Mouse (Mus musculus) kidney, embryonic 15.5 days (tissue): ENCODE results near the gene Gxylt2. TPM values are rescaled to one million over a fixed set of nuclear protein-coding genes. Genes with fewer than 3 reads are reported as not detected.

Source experiments
- ATAC-seq: fragments of 200-750 bp; cut with Nextera tagmentation; replicated peaks from 2 replicates; pipeline ENCODE4 v1.8.0; 2017; ENCODE audit warnings: moderate TSS enrichment; ENCODE audit not compliant: low FRiP score
- H3K27ac ChIP-seq: fragments of 300-500 bp; sonication (generic); 2 replicates; pipeline ENCODE4 v1.5.1; 2015; ENCODE audit warnings: mild to moderate bottlenecking, inconsistent platforms
- H3K27me3 ChIP-seq: fragments of 300-500 bp; sonication (generic); 2 replicates; pipeline ENCODE4 v1.6.1; 2015; ENCODE audit warnings: inconsistent platforms
- H3K36me3 ChIP-seq: fragments of 300-500 bp; sonication (generic); 2 replicates; pipeline ENCODE4 v1.6.1; 2015; ENCODE audit warnings: inconsistent platforms
- H3K4me1 ChIP-seq: fragments of 300-500 bp; sonication (generic); 2 replicates; pipeline ENCODE4 v1.6.1; 2015; ENCODE audit warnings: inconsistent platforms
- H3K4me2 ChIP-seq: fragments of 300-500 bp; sonication (generic); 2 replicates; pipeline ENCODE4 v1.6.1; 2015; ENCODE audit warnings: moderate library complexity, mild to moderate bottlenecking, inconsistent platforms
- H3K4me3 ChIP-seq: fragments of 300-500 bp; sonication (generic); replicated peaks from 2 replicates; pipeline ENCODE4 v1.5.1; 2015; ENCODE audit warnings: mild to moderate bottlenecking, inconsistent platforms
- H3K9ac ChIP-seq: fragments of 300-500 bp; sonication (generic); 2 replicates; pipeline ENCODE4 v1.6.1; 2015; ENCODE audit warnings: mild to moderate bottlenecking, inconsistent platforms
- H3K9me3 ChIP-seq: fragments of 300-500 bp; sonication (generic); replicated peaks from 2 replicates; pipeline ENCODE4 v1.6.1; 2016; ENCODE audit warnings: inconsistent platforms
- WGBS: fragments of 180-500 bp; shearing (Covaris S2); methylation state at CpG from one replicate; pipeline ENCODE4 v1.1.7; 2015; ENCODE audit warnings: mixed read lengths; 5-methylcytosine and 5-hydroxymethylcytosine counted together
- polyA plus RNA-seq: library from polyadenylated mRNA; unstranded; fragments of >200 nt; fragmentation: Nextera tagmentation; extraction: Ambion mirVana; gene quantifications from 2 replicates; pipeline ENCODE4 v1.2.1, GENCODE M21; 2015

The Gxylt2 gene
- polyA plus RNA-seq, 1 experiment from 2014 or later: 9.0 TPM

DNA sequence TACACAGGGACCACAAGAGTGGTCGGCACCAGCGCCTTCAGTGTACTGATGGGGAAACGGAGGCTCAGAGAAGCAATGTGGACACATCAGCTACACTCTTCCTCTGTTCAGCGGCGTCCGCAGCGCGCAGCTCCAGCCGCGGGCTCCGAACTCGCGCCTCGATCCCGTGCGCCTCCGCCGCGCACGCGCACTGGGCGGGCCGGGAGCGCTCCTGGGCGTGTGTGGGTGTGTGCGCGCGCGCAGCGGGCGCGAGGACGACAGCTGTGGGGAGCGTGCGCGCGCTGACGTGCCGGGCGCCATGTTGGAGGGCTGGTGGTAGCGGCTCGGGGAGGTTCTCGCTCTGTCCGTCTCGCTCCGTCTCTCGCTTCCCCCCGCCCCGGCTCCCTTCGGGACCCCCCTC lies 128.8 kb downstream of the Gxylt2 start, which contains the start of gene Ppp4r2:
TSS of gene Ppp4r2 (plus strand) at position 268 of the 400 bp plus-strand sequence.
- Histone ChIP-seq H3K4me3 (peak within 1 kb of the TSS; percentile 86), H3K4me1 (peaks cover 15% of the 10 kb centered on the region; the same call in 1 of the 2 replicates), H3K27me3 (no peaks in the 10 kb centered on the region), H3K9ac (peak within 1 kb of the TSS; percentile 76), H3K36me3 (peaks cover 32% of the 10 kb centered on the region), H3K9me3 (no peaks in the 10 kb centered on the region), H3K27ac (peak within 1 kb of the TSS; percentile 88), H3K4me2 (peak within 1 kb of the TSS; percentile 63)
- under 1% methylated on average over 42 of the region's 50 CpGs for WGBS
- ATAC-seq: peak; percentile 97

GRCm38 (mm10) chr6:100833811-100834481 lies 129.4 kb downstream of the Gxylt2 start:
- H3K4me3 ChIP-seq: peak overlapping the region; percentile 86
- peaks cover 15% of the 10 kb centered on the region; the same call in 1 of the 2 replicates for H3K4me1 ChIP-seq
- peak overlapping the region; percentile 76 for H3K9ac ChIP-seq
- peak overlapping the region; percentile 63 for H3K4me2 ChIP-seq
- H3K36me3 ChIP-seq: peaks cover 38% of the 10 kb centered on the region
- peak overlapping the region; percentile 88 for H3K27ac ChIP-seq
- under 1% methylated on average over 59 of the region's 72 CpGs for WGBS
- no peaks in the 10 kb centered on the region for H3K9me3 ChIP-seq
- no peaks in the 10 kb centered on the region for H3K27me3 ChIP-seq
- ATAC-seq: peak; percentile 89

DNA sequence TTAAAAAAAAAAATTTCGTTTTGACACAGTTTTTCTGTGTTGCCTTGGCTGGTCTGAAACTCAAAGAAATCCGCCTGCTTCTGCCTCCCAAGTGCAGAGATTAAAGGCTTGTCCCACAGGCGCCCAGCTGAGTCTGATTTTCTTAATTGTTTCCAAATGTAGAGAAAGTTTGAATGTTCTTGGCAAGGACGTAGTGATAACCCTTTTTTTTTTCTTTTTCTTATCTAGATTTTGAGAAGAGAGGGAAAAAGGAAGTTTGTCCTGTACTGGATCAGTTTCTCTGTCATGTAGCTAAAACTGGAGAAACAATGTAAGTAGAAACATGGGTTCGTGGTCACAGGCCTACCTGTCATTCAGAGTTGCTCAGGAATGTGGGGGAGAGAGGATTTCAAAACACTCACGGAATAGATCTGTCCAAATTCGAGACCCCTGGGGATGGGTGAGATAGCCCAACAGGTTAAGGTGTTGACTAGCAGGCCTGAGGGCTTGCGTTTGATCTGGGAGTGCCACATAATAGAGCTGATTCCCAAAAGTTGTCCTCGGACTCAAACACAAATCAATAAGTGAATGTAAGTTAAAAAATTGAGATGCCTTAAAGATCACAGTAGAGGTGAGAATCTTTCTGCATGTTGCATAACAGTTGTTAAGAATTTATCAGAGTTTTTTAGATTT lies 130.1 kb downstream of the Gxylt2 start:
- peak overlapping the region; percentile 86 for H3K4me3 ChIP-seq
- H3K4me1 ChIP-seq: peaks cover 15% of the 10 kb centered on the region; the same call in 1 of the 2 replicates
- no peaks in the 10 kb centered on the region for H3K9me3 ChIP-seq
- no peaks in the 10 kb centered on the region for H3K27me3 ChIP-seq
- ATAC-seq: no peak
- WGBS: 20% methylated on average over 9 of the region's 9 CpGs
- H3K27ac ChIP-seq: 0 out of 2 replicates have a peak overlapping the region, but pooled peaks have one; percentile 88
- H3K36me3 ChIP-seq: peaks cover 44% of the 10 kb centered on the region
- peak overlapping the region; percentile 63 for H3K4me2 ChIP-seq
- H3K9ac ChIP-seq: peak overlapping the region; percentile 76; the same call in 1 of the 2 replicates

- no peak overlapping the region for H3K4me2 ChIP-seq
- no peak overlapping the region for H3K27ac ChIP-seq
- peaks cover 75% of the 10 kb centered on the region for H3K36me3 ChIP-seq
- H3K27me3 ChIP-seq: no peaks in the 10 kb centered on the region
- no peaks in the 10 kb centered on the region for H3K9me3 ChIP-seq
- 92% methylated on average over 4 of the region's 4 CpGs for WGBS
- no peak overlapping the region for H3K4me3 ChIP-seq
- H3K4me1 ChIP-seq: 0 out of 2 replicates have a peak, but pooled peaks cover 5% of the 10 kb centered on the region
- no peak for ATAC-seq
- no peak overlapping the region for H3K9ac ChIP-seq
These were observed 140.5 kb downstream of the Gxylt2 start for GRCm38 (mm10) chr6:100845058-100845457.

DNA sequence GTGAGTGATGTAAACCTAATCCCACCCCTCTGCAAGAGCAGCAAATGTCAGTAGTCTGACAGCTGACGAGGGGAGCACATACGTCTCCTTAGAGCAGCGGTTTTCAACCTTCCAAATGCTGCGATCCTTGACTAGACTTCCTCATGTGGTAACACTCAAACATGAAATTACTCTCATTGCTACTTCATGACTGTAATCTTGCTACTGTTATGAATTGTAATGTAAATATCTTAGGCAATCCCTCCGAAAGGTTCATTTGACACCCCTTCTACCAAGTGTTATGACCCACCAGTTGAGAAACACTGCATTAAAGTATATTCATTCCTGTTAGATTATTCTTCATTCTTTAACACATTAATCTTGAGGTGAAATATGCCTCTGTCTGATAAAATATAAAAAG lies 142.7 kb downstream of the Gxylt2 start:
- Histone ChIP-seq H3K27me3 (no peaks in the 10 kb centered on the region), H3K4me1 (0 out of 2 replicates have a peak, but pooled peaks cover 5% of the 10 kb centered on the region), H3K27ac (no peak overlapping the region), H3K36me3 (peaks cover 74% of the 10 kb centered on the region), H3K9me3 (no peaks in the 10 kb centered on the region), H3K9ac (no peak overlapping the region), H3K4me2 (no peak overlapping the region), H3K4me3 (no peak overlapping the region)
- 80% methylated on average over 5 of the region's 5 CpGs for WGBS
- ATAC-seq: no peak

DNA sequence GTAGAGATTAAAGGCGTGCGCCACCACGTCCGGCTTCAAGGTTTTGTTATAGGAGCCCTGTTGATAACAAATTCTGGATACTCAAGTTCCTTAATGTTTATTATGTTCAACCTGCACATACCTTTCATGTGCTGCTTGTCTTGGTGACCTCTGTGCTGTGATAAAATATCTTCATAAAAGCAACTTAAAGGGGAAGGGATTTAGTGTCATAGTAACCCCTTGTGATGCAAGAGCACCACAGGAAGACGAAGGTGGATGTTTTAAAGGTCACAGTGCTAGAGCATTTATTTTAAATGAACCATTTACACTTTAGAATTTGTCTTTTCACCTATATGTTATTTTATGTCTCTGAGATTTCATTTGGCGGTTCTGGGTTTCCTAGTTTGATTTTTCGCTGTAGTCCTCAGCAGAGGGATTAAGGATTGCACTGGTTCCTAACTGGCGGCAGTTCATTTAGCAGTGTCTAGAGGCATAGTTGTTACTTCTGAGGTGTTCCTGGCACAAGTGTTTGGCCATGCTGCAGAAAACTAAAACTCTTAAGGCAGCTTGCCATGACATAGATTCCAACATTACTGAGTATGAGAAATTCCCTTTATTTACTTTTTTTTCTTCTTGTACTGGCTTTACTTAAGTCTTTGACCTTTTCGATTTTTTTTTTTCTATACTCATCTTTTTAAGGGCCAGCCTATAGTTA lies 144.3 kb downstream of the Gxylt2 start:
- H3K27ac ChIP-seq: no peak overlapping the region

DNA sequence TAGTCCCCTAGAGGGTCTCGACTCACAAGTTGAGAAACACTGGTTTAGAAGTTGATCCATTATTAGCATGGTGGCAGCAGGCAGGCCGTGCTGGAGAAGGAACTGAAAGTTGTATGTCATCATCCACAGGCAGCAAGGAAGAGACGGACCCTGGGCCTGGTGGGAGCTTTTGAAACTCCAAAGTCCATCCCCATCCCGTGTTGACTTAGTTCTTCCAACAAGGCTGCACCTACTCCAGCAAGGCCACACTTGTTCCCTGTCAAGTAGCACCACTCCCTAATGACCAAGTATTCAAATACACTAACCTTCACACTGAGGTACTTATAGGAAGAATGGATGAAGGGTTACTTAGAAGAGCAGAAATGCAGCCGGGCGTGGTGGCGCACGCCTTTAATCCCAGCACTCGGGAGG lies 146.1 kb downstream of the Gxylt2 start:
- ATAC-seq: no peak
- Histone ChIP-seq H3K9ac (no peak overlapping the region), H3K36me3 (peaks cover 68% of the 10 kb centered on the region), H3K9me3 (no peaks in the 10 kb centered on the region), H3K27ac (no peak overlapping the region), H3K4me3 (no peak overlapping the region), H3K4me2 (no peak overlapping the region), H3K4me1 (0 out of 2 replicates have a peak, but pooled peaks cover 5% of the 10 kb centered on the region), H3K27me3 (no peaks in the 10 kb centered on the region)
- 89% methylated on average over 9 of the region's 9 CpGs for WGBS

More for the DNA sequence above, 144.3 kb downstream of the Gxylt2 start:
- Histone ChIP-seq H3K4me2 (no peak overlapping the region), H3K9ac (no peak overlapping the region), H3K27me3 (no peaks in the 10 kb centered on the region), H3K36me3 (peaks cover 66% of the 10 kb centered on the region), H3K9me3 (no peaks in the 10 kb centered on the region), H3K4me3 (no peak overlapping the region), H3K4me1 (0 out of 2 replicates have a peak, but pooled peaks cover 5% of the 10 kb centered on the region)
- WGBS: 84% methylated on average over 9 of the region's 9 CpGs
- no peak for ATAC-seq

GRCm38 (mm10) chr6:100851083-100851482 lies 146.5 kb downstream of the Gxylt2 start:
- no peak for ATAC-seq
- Histone ChIP-seq H3K4me2 (no peak overlapping the region), H3K4me3 (no peak overlapping the region), H3K36me3 (peaks cover 67% of the 10 kb centered on the region), H3K9me3 (no peaks in the 10 kb centered on the region), H3K27ac (no peak overlapping the region), H3K9ac (no peak overlapping the region), H3K4me1 (0 out of 2 replicates have a peak, but pooled peaks cover 5% of the 10 kb centered on the region), H3K27me3 (no peaks in the 10 kb centered on the region)
- WGBS: 86% methylated on average over 5 of the region's 5 CpGs

Other genes with a start within 250 kb of the Gxylt2 start
- 18.3 and 19.3 TPM in 2 replicates for gene Shq1, start 33.6 kb upstream of the Gxylt2 start, polyA plus RNA-seq
- gene Ppp4r2, start 128.9 kb downstream of the Gxylt2 start, polyA plus RNA-seq: 21.5 and 22.6 TPM in 2 replicates